Mouse (Mus musculus) heart, embryonic 13.5 days (tissue): ENCODE measurements at regions not wholly inside any gene's neighbourhood (a gene's known extent, or its start where the extent isn't known, plus 50 kb on each side); places are given as distances from the start of the nearest gene placed in this dataset.
A peak's percentile ranks its signal among the peaks of the same experiment; 100 is the strongest.

Experiments
- ATAC-seq: fragments of 200-750 bp; cut with Nextera tagmentation; 2 replicates; pipeline ENCODE4 v1.8.0; 2017; ENCODE audit warnings: moderate TSS enrichment; ENCODE audit not compliant: insufficient number of reproducible peaks, low FRiP score, low TSS enrichment; ENCODE audit errors: extremely low read depth
- H3K27ac ChIP-seq: fragments of 300-500 bp; sonication (generic); replicated peaks from 2 replicates; pipeline ENCODE4 v1.5.1; 2015; ENCODE audit warnings: moderate library complexity, mild to moderate bottlenecking, inconsistent platforms
- H3K27me3 ChIP-seq: fragments of 300-500 bp; sonication (generic); replicated peaks from 2 replicates; pipeline ENCODE4 v1.6.1; 2015; ENCODE audit warnings: mild to moderate bottlenecking, inconsistent platforms
- H3K36me3 ChIP-seq: fragments of 300-500 bp; sonication (generic); 2 replicates; pipeline ENCODE4 v1.6.1; 2015; ENCODE audit warnings: mild to moderate bottlenecking, inconsistent platforms
- H3K4me1 ChIP-seq: fragments of 300-500 bp; sonication (generic); 2 replicates; pipeline ENCODE4 v1.6.1; 2015; ENCODE audit warnings: inconsistent platforms
- H3K4me2 ChIP-seq: fragments of 300-500 bp; sonication (generic); 2 replicates; pipeline ENCODE4 v1.6.1; 2015; ENCODE audit warnings: inconsistent platforms, mild to moderate bottlenecking, moderate library complexity
- H3K4me3 ChIP-seq: fragments of 300-500 bp; sonication (generic); 2 replicates; pipeline ENCODE4 v1.5.1; 2015; ENCODE audit warnings: moderate library complexity, mild to moderate bottlenecking, inconsistent platforms
- H3K9ac ChIP-seq: fragments of 300-500 bp; sonication (generic); 2 replicates; pipeline ENCODE4 v1.6.1; 2015; ENCODE audit warnings: inconsistent platforms, mild to moderate bottlenecking, moderate library complexity
- H3K9me3 ChIP-seq: fragments of 300-500 bp; sonication (generic); 2 replicates; pipeline ENCODE4 v1.6.1; 2016; ENCODE audit warnings: inconsistent platforms
- WGBS: fragments of 180-500 bp; shearing (Covaris S2); methylation state at CpG from one replicate; pipeline ENCODE4 v1.1.7; 2015; ENCODE audit warnings: mixed read lengths; 5-methylcytosine and 5-hydroxymethylcytosine counted together

- Histone ChIP-seq H3K9me3 (no peaks in the 10 kb centered on the region), H3K36me3 (no peaks in the 10 kb centered on the region), H3K4me1 (no peaks in the 10 kb centered on the region), H3K4me2 (no peak overlapping the region), H3K9ac (no peak overlapping the region), H3K27me3 (no peaks in the 10 kb centered on the region), H3K4me3 (no peak overlapping the region), H3K27ac (no peak overlapping the region)
- ATAC-seq: no peak
These were observed 101.9 kb downstream of the Elovl4 start for GRCm38 (mm10) chr9:83704186-83704585.

GRCm38 (mm10) chr9:83700916-83701315, 105.2 kb downstream of the Elovl4 start:
- no peak overlapping the region for H3K27ac ChIP-seq
- no peak for ATAC-seq
- H3K4me2 ChIP-seq: no peak overlapping the region
- no peaks in the 10 kb centered on the region for H3K4me1 ChIP-seq
- 87% methylated on average over 7 of the region's 7 CpGs for WGBS
- no peaks in the 10 kb centered on the region for H3K36me3 ChIP-seq
- H3K9me3 ChIP-seq: no peaks in the 10 kb centered on the region
- H3K9ac ChIP-seq: no peak overlapping the region
- no peak overlapping the region for H3K4me3 ChIP-seq
- H3K27me3 ChIP-seq: 0 out of 2 replicates have a peak, but pooled peaks cover 3% of the 10 kb centered on the region

- ATAC-seq: no peak
- whole genome bisulfite sequencing: 79% methylated on average over 7 of the region's 7 CpGs
- Histone ChIP-seq H3K36me3 (no peaks in the 10 kb centered on the region), H3K4me2 (no peak overlapping the region), H3K27ac (no peak overlapping the region), H3K27me3 (0 out of 2 replicates have a peak, but pooled peaks cover 3% of the 10 kb centered on the region), H3K4me1 (no peaks in the 10 kb centered on the region), H3K9ac (no peak overlapping the region), H3K4me3 (no peak overlapping the region), H3K9me3 (no peaks in the 10 kb centered on the region)
These were observed 106.0 kb downstream of the Elovl4 start for GRCm38 (mm10) chr9:83700056-83700455.

- WGBS: 18% methylated on average over 24 of the region's 24 CpGs
- peaks cover 3% of the 10 kb centered on the region; the same call in 1 of the 2 replicates for H3K27me3 ChIP-seq
- ATAC-seq: no peak
- H3K4me1 ChIP-seq: peaks cover 8% of the 10 kb centered on the region
- no peaks in the 10 kb centered on the region for H3K36me3 ChIP-seq
- no peak overlapping the region for H3K9ac ChIP-seq
- peak overlapping the region; percentile 59 for H3K4me2 ChIP-seq
- peak overlapping the region; percentile 46 for H3K4me3 ChIP-seq
- H3K27ac ChIP-seq: no peak overlapping the region
- no peaks in the 10 kb centered on the region for H3K9me3 ChIP-seq
These were observed 114.5 kb downstream of the Elovl4 start for GRCm38 (mm10) chr9:83691332-83692198.
